Comparison of ENCODE assay signal across 22 mouse cellular contexts in the genomic region with DNA sequence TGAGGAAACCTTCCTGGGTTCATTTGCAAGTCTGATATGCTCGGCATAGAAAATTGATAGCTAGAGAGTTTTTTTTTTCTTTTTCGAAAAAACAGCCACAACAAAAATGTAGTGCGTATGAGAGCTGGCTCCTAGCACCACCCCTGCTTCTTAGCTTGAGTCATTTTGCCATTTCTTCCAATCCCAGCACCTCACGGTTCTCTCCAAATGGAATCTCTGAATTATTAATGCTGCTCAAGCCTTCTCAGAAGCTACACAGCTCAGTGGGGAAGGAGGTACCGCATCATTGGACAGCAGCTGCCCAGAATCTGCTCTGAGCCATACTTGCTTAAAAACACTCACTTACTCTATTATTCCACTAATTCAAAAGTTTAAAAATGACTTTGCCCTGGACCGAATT.
A peak's percentile ranks its signal among the peaks of the same experiment; 100 is the strongest.
DNase-seq lines count a peak whose midpoint lies in the region; ATAC-seq and TF ChIP-seq lines count a peak whose summit lies in the region.
"Had no signal": no experiment of that assay in that cellular context is flagged by ENCODE, and none has a peak within 500 bp of the region (broad histone marks: within the 10 kb centered on the region; RNA-seq: fewer than 3 reads in every experiment).

No protein-coding gene starts in this region.

- H3K4me1 ChIP-seq in forebrain, embryonic 13.5 days = peaks cover 13% of the 10 kb centered on the region
- peaks cover 9% of the 10 kb centered on the region for H3K4me1 ChIP-seq in forebrain, embryonic 12.5 days
- H3K4me1 ChIP-seq in neural tube, embryonic 12.5 days = peaks cover 8% of the 10 kb centered on the region
- H3K4me1 ChIP-seq in midbrain, embryonic 16.5 days (ENCODE audit: control insufficient read depth, insufficient read depth, low read length) = peaks cover 17% of the 10 kb centered on the region
- no peaks in the 10 kb centered on the region for H3K4me1 ChIP-seq in intestine, postnatal 0 days (replicated peaks; ENCODE audit: control insufficient read depth, insufficient read depth, low read length)
- H3K4me1 ChIP-seq: heart, embryonic 10.5 days; kidney, embryonic 15.5 days; limb, embryonic 10.5 days had no signal

- 55% methylated on average over 6 of the region's 6 CpGs for WGBS in forebrain, embryonic 13.5 days
- WGBS in forebrain, embryonic 12.5 days = 69% methylated on average over 6 of the region's 6 CpGs
- WGBS in neural tube, embryonic 12.5 days = 52% methylated on average over 6 of the region's 6 CpGs
- WGBS in midbrain, embryonic 16.5 days = 30% methylated on average over 6 of the region's 6 CpGs
- WGBS in intestine, postnatal 0 days = 70% methylated on average over 6 of the region's 6 CpGs

- peak; percentile 48; the same call in 1 of the 2 replicates for ATAC-seq in forebrain, embryonic 13.5 days
- no peak for ATAC-seq in forebrain, embryonic 12.5 days (ENCODE audit: low FRiP score)
- ATAC-seq in neural tube, embryonic 12.5 days (ENCODE audit: low FRiP score, low read depth) = peak; percentile 61
- peak; percentile 80 for ATAC-seq in midbrain, embryonic 16.5 days
- ATAC-seq in intestine, postnatal 0 days = no peak
- ATAC-seq: CD4-positive, CD25-positive, alpha-beta regulatory T cell, adult 4 months had no signal

- no peak overlapping the region for H3K4me2 ChIP-seq in forebrain, embryonic 13.5 days
- H3K4me2 ChIP-seq in forebrain, embryonic 12.5 days = no peak overlapping the region
- peak overlapping the region; percentile 38 for H3K4me2 ChIP-seq in neural tube, embryonic 12.5 days (replicated peaks)
- H3K4me2 ChIP-seq in midbrain, embryonic 16.5 days (ENCODE audit: low read length) = peak overlapping the region; percentile 43
- H3K4me2 ChIP-seq in intestine, postnatal 0 days (replicated peaks; ENCODE audit: low read depth) = no peak overlapping the region
- H3K4me2 ChIP-seq: kidney, embryonic 15.5 days; liver, embryonic 11.5 days; lung, embryonic 14.5 days had no signal

- H3K4me3 ChIP-seq in forebrain, embryonic 13.5 days = no peak overlapping the region
- no peak overlapping the region for H3K4me3 ChIP-seq in forebrain, embryonic 12.5 days (replicated peaks)
- H3K4me3 ChIP-seq in neural tube, embryonic 12.5 days = no peak overlapping the region
- H3K4me3 ChIP-seq in midbrain, embryonic 16.5 days (ENCODE audit: low read depth, low read length) = peak overlapping the region; percentile 7; the same call in 1 of the 2 replicates
- H3K4me3 ChIP-seq in intestine, postnatal 0 days (ENCODE audit: low read depth, low read length) = no peak overlapping the region
- H3K4me3 ChIP-seq: erythroblast, embryonic 14.5 days; heart, embryonic 10.5 days; kidney, embryonic 15.5 days; layer of hippocampus, adult 2 months; limb, embryonic 10.5 days had no signal

- no peak for TF ChIP-seq CTCF in intestine, postnatal 0 days (IDR thresholded peaks at IDR 0.05; ENCODE audit: low read depth)

- H3K36me3 ChIP-seq in forebrain, embryonic 13.5 days (ENCODE audit: poor library complexity, severe bottlenecking) = no peaks in the 10 kb centered on the region
- H3K36me3 ChIP-seq in forebrain, embryonic 12.5 days (replicated peaks) = no peaks in the 10 kb centered on the region
- no peaks in the 10 kb centered on the region for H3K36me3 ChIP-seq in neural tube, embryonic 12.5 days
- H3K36me3 ChIP-seq in midbrain, embryonic 16.5 days (ENCODE audit: control insufficient read depth, insufficient read depth, low read length) = no peaks in the 10 kb centered on the region
- H3K36me3 ChIP-seq in intestine, postnatal 0 days (ENCODE audit: control insufficient read depth, insufficient read depth) = no peaks in the 10 kb centered on the region
- H3K36me3 ChIP-seq: heart, embryonic 10.5 days; kidney, embryonic 15.5 days; limb, embryonic 10.5 days had no signal

- peak overlapping the region; percentile 48 for H3K27ac ChIP-seq in forebrain, embryonic 13.5 days
- no peak overlapping the region for H3K27ac ChIP-seq in forebrain, embryonic 12.5 days
- H3K27ac ChIP-seq in neural tube, embryonic 12.5 days = no peak overlapping the region
- peak overlapping the region; percentile 75 for H3K27ac ChIP-seq in midbrain, embryonic 16.5 days (ENCODE audit: low read length)
- H3K27ac ChIP-seq in intestine, postnatal 0 days (ENCODE audit: low read depth, low read length) = no peak overlapping the region
- H3K27ac ChIP-seq: heart, embryonic 10.5 days; kidney, embryonic 15.5 days; layer of hippocampus, adult 2 months; limb, embryonic 10.5 days; macrophage had no signal

- no peak overlapping the region for H3K9ac ChIP-seq in forebrain, embryonic 13.5 days
- H3K9ac ChIP-seq in forebrain, embryonic 12.5 days = no peak overlapping the region
- H3K9ac ChIP-seq in neural tube, embryonic 12.5 days = no peak overlapping the region
- 0 out of 2 replicates have a peak overlapping the region, but pooled peaks have one; percentile 38 for H3K9ac ChIP-seq in midbrain, embryonic 16.5 days (ENCODE audit: low read depth, low read length)
- no peak overlapping the region for H3K9ac ChIP-seq in intestine, postnatal 0 days (ENCODE audit: low read depth, low read length)
- H3K9ac ChIP-seq: kidney, embryonic 15.5 days; lung, embryonic 14.5 days had no signal

- no peaks in the 10 kb centered on the region for H3K9me3 ChIP-seq in forebrain, embryonic 13.5 days (replicated peaks)
- H3K9me3 ChIP-seq in forebrain, embryonic 12.5 days = no peaks in the 10 kb centered on the region
- H3K9me3 ChIP-seq in neural tube, embryonic 12.5 days = no peaks in the 10 kb centered on the region
- no peaks in the 10 kb centered on the region for H3K9me3 ChIP-seq in midbrain, embryonic 16.5 days (replicated peaks; ENCODE audit: control insufficient read depth, low read length, poor library complexity, severe bottlenecking)
- H3K9me3 ChIP-seq in intestine, postnatal 0 days (ENCODE audit: control insufficient read depth) = no peaks in the 10 kb centered on the region
- H3K9me3 ChIP-seq: heart, embryonic 10.5 days; kidney, embryonic 15.5 days; limb, embryonic 10.5 days had no signal

- no peak for DNase-seq in neural tube, embryonic 10.5 days (ENCODE audit: extremely low spot score, low spot score)
- DNase-seq in layer of hippocampus, adult 11-12 months (ENCODE audit: low spot score) = no peak
- DNase-seq in urinary bladder, postnatal 4 days (ENCODE audit: low spot score in 2 of 2) = no peak
- DNase-seq: cerebellum, postnatal 36 days; gastrocnemius, postnatal 25 days; heart, postnatal 14 days; lung, embryonic 14.5 days; right cerebral cortex, postnatal 25 days; thymus, postnatal 14 days had no signal

- no peaks in the 10 kb centered on the region for H3K27me3 ChIP-seq in forebrain, embryonic 13.5 days
- H3K27me3 ChIP-seq in forebrain, embryonic 12.5 days = no peaks in the 10 kb centered on the region
- H3K27me3 ChIP-seq in neural tube, embryonic 12.5 days (replicated peaks) = no peaks in the 10 kb centered on the region
- no peaks in the 10 kb centered on the region for H3K27me3 ChIP-seq in midbrain, embryonic 16.5 days (ENCODE audit: control insufficient read depth, insufficient read depth, low read depth, low read length)
- no peaks in the 10 kb centered on the region for H3K27me3 ChIP-seq in intestine, postnatal 0 days (replicated peaks; ENCODE audit: control insufficient read depth, insufficient read depth, low read length)
- H3K27me3 ChIP-seq: kidney, embryonic 15.5 days had no signal

Comparison
In these comparisons a context has a peak if more than half of its experiments do, and no peak if none do; other contexts are left out.
1. ATAC-seq: peak in forebrain, embryonic 13.5 days (single experiment), neural tube, embryonic 12.5 days (single experiment) and midbrain, embryonic 16.5 days (single experiment); none in forebrain, embryonic 12.5 days (single experiment) and intestine, postnatal 0 days (single experiment).
2. H3K27ac ChIP-seq: peak in forebrain, embryonic 13.5 days (single experiment) and midbrain, embryonic 16.5 days (single experiment); none in forebrain, embryonic 12.5 days (single experiment), neural tube, embryonic 12.5 days (single experiment) and intestine, postnatal 0 days (single experiment).
3. H3K4me2 ChIP-seq: peak in neural tube, embryonic 12.5 days (single experiment) and midbrain, embryonic 16.5 days (single experiment); none in forebrain, embryonic 13.5 days (single experiment), forebrain, embryonic 12.5 days (single experiment) and intestine, postnatal 0 days (single experiment).